ENCODE assay signal across 8 mouse cellular contexts in the genomic region with DNA sequence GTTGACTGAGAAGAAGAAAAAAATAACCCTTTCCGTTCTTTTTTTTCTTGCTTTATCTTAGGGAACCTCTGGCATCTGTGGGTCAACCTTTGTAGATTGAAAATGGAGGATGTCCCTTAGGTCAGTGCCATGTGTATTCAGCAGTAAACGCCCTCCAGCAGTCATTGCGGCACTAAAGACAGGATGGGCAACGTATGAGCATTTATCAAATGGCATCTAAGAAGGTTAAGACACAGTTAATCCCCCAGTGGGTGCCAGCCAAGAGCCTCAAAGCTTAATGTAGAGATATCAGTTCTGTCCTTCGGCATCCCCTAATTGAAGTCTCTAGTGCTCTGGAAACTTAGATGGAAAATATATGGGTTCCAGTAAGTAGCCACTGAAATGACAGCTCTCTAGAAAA. TPM values are rescaled to one million over a fixed set of nuclear protein-coding genes. Genes with fewer than 3 reads are reported as not detected.
DNase-seq lines count a peak whose midpoint lies in the region; ATAC-seq and TF ChIP-seq lines count a peak whose summit lies in the region.

No protein-coding gene starts in this region.

- peaks cover 33% of the 10 kb centered on the region for H3K79me2 ChIP-seq in CH12.LX (replicated peaks; ENCODE audit: control insufficient read depth, extremely low read depth, insufficient read depth, poor library complexity, severe bottlenecking)

- in situ Hi-C loops in CH12.LX (cut with MboI; ENCODE audit: low pct_ligation_motif_present, low pct_unique_long_range_greater_than_20kb, low sequenced_read_pairs), result loop anchor here (10.0 to 25.0 kb wide), 2 partner anchors 120 to 1587 kb away; no protein-coding TSS in a partner anchor

- DNase-seq in heart, adult 11 months, result peak; percentile 88
- DNase-seq in heart, postnatal 14 days, result no peak
- no peak for DNase-seq in CH12.LX (ENCODE audit: extremely low read depth)
- DNase-seq in urinary bladder, postnatal 36 days (ENCODE audit: low spot score in 2 of 2), result no peak
- no peak for DNase-seq in right cerebral cortex, adult 2 months (ENCODE audit: low spot score in 2 of 2)
- no peak for DNase-seq in right cerebral cortex, postnatal 36 days (ENCODE audit: low spot score in 2 of 2)

- TF ChIP-seq POLR2A in CH12.LX (IDR thresholded peaks at IDR 0.05; ENCODE audit: low read depth, low read length), result no peak

- no peak for TF ChIP-seq CTCF in CH12.LX (conservative IDR thresholded peaks at IDR 0.05 in 1 of 2, IDR thresholded peaks at IDR 0.05 in 1 of 2; ENCODE audit: low read depth in 2 of 2, low read length in 2 of 2)

- no peaks in the 10 kb centered on the region for H3K27me3 ChIP-seq in CH12.LX (replicated peaks)
- no peaks in the 10 kb centered on the region for H3K27me3 ChIP-seq in forebrain, embryonic 16.5 days (replicated peaks; ENCODE audit: control insufficient read depth, insufficient read depth, low read length)
- no peaks in the 10 kb centered on the region for H3K27me3 ChIP-seq in liver, embryonic 15.5 days

- intact Hi-C loops in heart, postnatal 14 days (cut with DNase I), result loop anchor here (5.0 kb wide), 4 partner anchors 38 to 203 kb away; a partner anchor contains a TSS

- TF ChIP-seq RAD21 in CH12.LX (IDR thresholded peaks at IDR 0.05; ENCODE audit: low read depth, low read length), result no peak

- dilution Hi-C loops in CH12.LX (cut with MboI; ENCODE audit: extremely low pct_ligation_motif_present, extremely low pct_unique_long_range_greater_than_20kb, low sequenced_read_pairs), result no loop called here

- H3K36me3 ChIP-seq in CH12.LX (replicated peaks in 1 of 2; ENCODE audit: control insufficient read depth in 1 of 2, insufficient read depth in 1 of 2, low read length in 1 of 2), result no peaks in the 10 kb centered on the region
- H3K36me3 ChIP-seq in forebrain, embryonic 16.5 days (ENCODE audit: control insufficient read depth, insufficient read depth), result no peaks in the 10 kb centered on the region
- no peaks in the 10 kb centered on the region for H3K36me3 ChIP-seq in liver, embryonic 15.5 days (replicated peaks)

- H3K27ac ChIP-seq in CH12.LX (ENCODE audit: insufficient read depth, low read depth), result no peak overlapping the region
- peak overlapping the region; percentile 85 for H3K27ac ChIP-seq in forebrain, embryonic 16.5 days (ENCODE audit: low read length)
- no peak overlapping the region for H3K27ac ChIP-seq in liver, embryonic 15.5 days (replicated peaks)

- H3K4me1 ChIP-seq in CH12.LX (ENCODE audit: control insufficient read depth in 1 of 2, insufficient read depth in 2 of 2), result peaks cover 6 to 42% of the 10 kb centered on the region in 2 experiments; a peak in 2 of 4 replicates
- H3K4me1 ChIP-seq in forebrain, embryonic 16.5 days (replicated peaks; ENCODE audit: control insufficient read depth, insufficient read depth, low read length), result peaks cover 39% of the 10 kb centered on the region
- H3K4me1 ChIP-seq in liver, embryonic 15.5 days (replicated peaks), result peaks cover 50% of the 10 kb centered on the region

- peak overlapping the region; percentile 75 for H3K4me2 ChIP-seq in CH12.LX (ENCODE audit: insufficient read depth, low read depth, poor library complexity, severe bottlenecking)
- H3K4me2 ChIP-seq in forebrain, embryonic 16.5 days (ENCODE audit: low read length), result peak overlapping the region; percentile 57
- H3K4me2 ChIP-seq in liver, embryonic 15.5 days, result peak overlapping the region; percentile 80

- H3K9ac ChIP-seq in CH12.LX (ENCODE audit: insufficient read depth, low read depth), result peak overlapping the region; percentile 29; the same call in 1 of the 2 replicates
- peak overlapping the region; percentile 43 for H3K9ac ChIP-seq in forebrain, embryonic 16.5 days (replicated peaks; ENCODE audit: low read depth, low read length)
- no peak overlapping the region for H3K9ac ChIP-seq in liver, embryonic 15.5 days

- no peak for ATAC-seq in forebrain, embryonic 16.5 days
- no peak for ATAC-seq in liver, embryonic 15.5 days (ENCODE audit: insufficient read depth)

- 36% methylated on average over 5 of the region's 5 CpGs for WGBS in forebrain, embryonic 16.5 days
- WGBS in liver, embryonic 15.5 days (ENCODE audit: insufficient replicate concordance), result 52% methylated on average over 5 of the region's 5 CpGs

- no peaks in the 10 kb centered on the region for H3K9me3 ChIP-seq in CH12.LX (replicated peaks; ENCODE audit: low read length)
- H3K9me3 ChIP-seq in forebrain, embryonic 16.5 days (ENCODE audit: control insufficient read depth, low read length), result no peaks in the 10 kb centered on the region
- no peaks in the 10 kb centered on the region for H3K9me3 ChIP-seq in liver, embryonic 15.5 days (replicated peaks)

- TF ChIP-seq EP300 in CH12.LX (IDR thresholded peaks at IDR 0.05; ENCODE audit: low read length), result no peak

- peak overlapping the region; percentile 56 to 85 (median 67) for H3K4me3 ChIP-seq in CH12.LX (replicated peaks in 1 of 3; ENCODE audit: low read depth in 2 of 3, low read length in 2 of 3, poor library complexity in 1 of 3)
- peak overlapping the region; percentile 64 for H3K4me3 ChIP-seq in forebrain, embryonic 16.5 days (replicated peaks; ENCODE audit: low read length)
- peak overlapping the region; percentile 73 for H3K4me3 ChIP-seq in liver, embryonic 15.5 days (replicated peaks)

TF ChIP-seq in CH12.LX, 34 proteins besides CTCF, POLR2A, EP300 and RAD21:
- no peak for TF ChIP-seq MEF2A (IDR thresholded peaks at IDR 0.05; ENCODE audit: borderline replicate concordance, low read depth, low read length)
- TF ChIP-seq BHLHE40 (IDR thresholded peaks at IDR 0.05; ENCODE audit: low read depth, low read length), result no peak
- no peak for TF ChIP-seq NELFE (IDR thresholded peaks at IDR 0.05; ENCODE audit: low read depth, low read length)
- TF ChIP-seq PAX5 (IDR thresholded peaks at IDR 0.05; ENCODE audit: low read length), result no peak
- no peak for TF ChIP-seq MAFK (IDR thresholded peaks at IDR 0.05; ENCODE audit: insufficient replicate concordance, low read length)
- TF ChIP-seq USF1 (IDR thresholded peaks at IDR 0.05; ENCODE audit: low read depth, low read length), result no peak
- TF ChIP-seq NRF1 (IDR thresholded peaks at IDR 0.05; ENCODE audit: low read depth, low read length), result no peak
- no peak for TF ChIP-seq MAX (IDR thresholded peaks at IDR 0.05; ENCODE audit: low read length)
- TF ChIP-seq E2F4 (IDR thresholded peaks at IDR 0.05; ENCODE audit: insufficient replicate concordance, low read depth, low read length), result no peak
- TF ChIP-seq USF2 (conservative IDR thresholded peaks at IDR 0.05; ENCODE audit: low read depth, low read length), result no peak
- no peak for TF ChIP-seq MXI1 (IDR thresholded peaks at IDR 0.05; ENCODE audit: low read depth, low read length)
- TF ChIP-seq ZKSCAN1 (IDR thresholded peaks at IDR 0.05; ENCODE audit: borderline replicate concordance, low read depth, low read length), result no peak
- TF ChIP-seq MAZ (IDR thresholded peaks at IDR 0.05; ENCODE audit: low read depth, low read length), result no peak
- TF ChIP-seq ETS1 (conservative IDR thresholded peaks at IDR 0.05; ENCODE audit: low read depth, low read length), result no peak
- TF ChIP-seq POLR2AphosphoS2 (IDR thresholded peaks at IDR 0.05; ENCODE audit: low read depth, low read length), result no peak
- TF ChIP-seq CHD1 (IDR thresholded peaks at IDR 0.05; ENCODE audit: low read depth, low read length), result no peak

RNA-seq across cellular contexts. Expression of a gene that starts 0.7 kb away (rescaled TPM):
- 100 to 1,000 TPM; 237 to 252 TPM for total RNA-seq in heart, postnatal 14 days (2021)
- total RNA-seq in CH12.LX (2012; rRNA removed) (19.6 and 23.9 TPM in 2 replicates), CH12.LX (2014; rRNA removed) (23.7 and 23.8 TPM in 2 replicates)
- 21.8 and 28.9 TPM in 2 replicates for polyA plus RNA-seq in CH12.LX (2012; ENCODE audit: insufficient read length, low read depth)
- 23.1 and 26.8 TPM in 2 replicates for polyA plus RNA-seq in forebrain, embryonic 16.5 days (2015; fragmentation: Nextera tagmentation; extraction: Ambion mirVana)
- 15.1 and 15.3 TPM in 2 replicates for polyA plus RNA-seq in liver, embryonic 15.5 days (2015; fragmentation: Nextera tagmentation; extraction: Ambion mirVana)
